Mouse (Mus musculus) cerebellum, adult 9-11 months (tissue): Measurements from ENCODE around the gene Gpr37l1.

Source experiments
- DNase-seq: peaks from one replicate; pipeline ENCODE4 v3.0.0; 2022

Gpr37l1 gene

DNA sequence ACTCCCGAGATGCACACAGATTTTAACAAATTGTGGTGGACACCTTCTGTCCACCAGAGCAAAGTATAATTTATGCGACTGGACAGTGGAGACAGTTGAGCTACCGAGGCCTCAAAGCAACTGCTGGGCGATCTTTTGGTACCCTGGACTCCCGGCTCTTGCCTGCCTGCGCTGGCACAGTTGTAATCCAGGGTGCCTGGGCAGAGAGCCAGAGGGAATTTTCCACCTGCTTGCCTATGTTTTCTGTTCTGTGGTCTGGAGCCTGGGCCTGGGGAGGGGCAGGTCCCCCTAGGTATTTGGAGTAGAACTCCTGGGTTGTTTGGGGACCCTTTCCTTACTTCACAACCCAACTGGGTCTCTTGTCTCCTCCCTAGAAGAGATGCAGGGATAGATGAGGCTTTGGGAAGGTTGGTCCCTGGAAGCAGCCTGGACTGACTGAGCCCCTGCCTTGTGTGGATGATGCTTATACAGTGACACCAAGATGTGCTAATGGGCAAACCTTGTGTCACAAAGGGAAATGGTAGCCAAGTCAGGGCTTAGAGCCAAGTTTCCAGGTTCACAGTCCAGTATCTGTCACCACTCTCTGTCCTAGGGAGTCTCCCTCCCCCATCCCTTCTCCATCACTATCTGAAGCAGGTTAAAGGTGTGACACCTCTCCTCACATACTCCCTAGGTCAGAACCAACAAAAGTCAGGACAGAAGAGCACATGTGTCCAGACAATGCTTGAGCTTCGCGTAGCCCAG is 14.6 kb upstream of the Gpr37l1 start:
- no peak for DNase-seq

DNA sequence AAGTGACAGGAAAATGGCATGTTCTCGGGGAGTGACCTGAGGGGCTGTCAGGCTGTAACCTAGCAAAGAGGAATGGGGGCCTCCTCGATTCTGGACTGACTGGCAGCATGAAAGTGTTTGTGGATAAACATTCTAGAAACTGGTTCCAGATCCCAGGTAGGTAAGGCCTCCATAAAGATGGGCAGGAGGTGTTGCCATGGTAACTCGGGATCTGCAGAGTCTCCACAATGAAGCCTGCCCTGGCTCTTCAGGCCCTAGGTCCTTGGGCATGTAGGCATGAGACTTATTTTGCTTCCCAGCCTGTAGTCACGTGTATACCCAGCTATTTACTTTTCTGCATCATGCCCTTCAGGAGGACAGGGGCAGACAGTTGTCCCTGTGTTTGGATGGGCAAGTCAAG is 13.8 kb upstream of the Gpr37l1 start:
- no peak for DNase-seq

DNA sequence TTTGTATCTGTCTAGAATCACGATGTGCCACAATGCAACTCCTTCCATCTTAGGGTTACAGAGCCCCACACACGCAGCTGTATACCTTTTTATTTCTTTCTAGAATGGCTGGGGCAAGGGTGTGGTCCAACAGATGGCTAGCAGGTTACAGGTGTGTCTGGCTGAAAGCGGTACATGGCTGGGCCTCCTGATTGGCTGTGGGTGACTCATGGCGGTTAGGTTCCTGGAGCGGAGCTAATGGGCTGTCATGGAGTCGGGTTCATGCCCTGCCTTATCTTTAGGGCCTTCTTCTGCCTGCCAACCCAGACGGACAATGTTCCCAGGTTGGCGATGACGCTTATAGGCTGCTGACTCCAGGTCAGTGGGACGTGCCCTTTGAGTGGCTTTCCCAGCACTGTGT is 13.3 kb upstream of the Gpr37l1 start:
- DNase-seq = no peak

DNA sequence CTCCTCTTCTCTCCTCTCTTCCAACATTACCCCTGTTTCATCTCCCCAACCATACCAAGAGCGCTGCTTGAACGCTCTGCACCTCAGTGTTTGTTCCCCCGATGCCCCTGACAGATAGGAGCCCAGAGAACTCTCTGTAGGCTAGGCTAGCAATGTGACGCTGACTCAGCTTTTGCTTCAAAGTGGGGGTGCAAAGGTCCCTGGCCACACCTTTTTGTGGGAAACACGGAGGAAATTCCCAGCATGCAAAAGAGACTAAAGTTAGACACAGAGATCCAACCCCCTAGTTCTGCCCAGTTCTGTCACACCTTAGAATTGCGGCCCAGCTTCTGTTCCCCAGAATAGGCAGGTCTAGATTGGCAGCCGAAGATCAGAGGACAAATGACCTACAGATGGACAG is 11.4 kb upstream of the Gpr37l1 start:
- no peak for DNase-seq

DNA sequence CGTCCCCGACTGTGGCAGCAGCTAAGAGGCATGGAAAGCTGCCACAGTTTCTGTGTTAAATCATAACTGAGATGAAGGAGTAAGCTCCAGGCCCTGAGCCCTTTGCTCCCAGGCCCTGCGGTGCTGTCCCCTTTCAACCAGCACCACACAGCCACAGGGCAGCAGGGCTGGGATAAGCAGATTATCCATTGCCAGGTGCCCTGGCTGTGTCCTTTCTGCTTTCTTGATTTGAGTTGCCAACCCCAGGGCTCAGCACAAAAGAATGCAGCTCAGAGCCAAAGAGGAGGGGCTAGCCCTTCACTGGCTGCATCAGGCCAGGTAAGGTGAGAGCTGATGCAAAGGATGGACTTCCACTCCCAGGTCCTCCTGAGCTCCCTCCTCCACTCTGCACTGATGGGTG is 10.2 kb upstream of the Gpr37l1 start:
- no peak for DNase-seq

DNA sequence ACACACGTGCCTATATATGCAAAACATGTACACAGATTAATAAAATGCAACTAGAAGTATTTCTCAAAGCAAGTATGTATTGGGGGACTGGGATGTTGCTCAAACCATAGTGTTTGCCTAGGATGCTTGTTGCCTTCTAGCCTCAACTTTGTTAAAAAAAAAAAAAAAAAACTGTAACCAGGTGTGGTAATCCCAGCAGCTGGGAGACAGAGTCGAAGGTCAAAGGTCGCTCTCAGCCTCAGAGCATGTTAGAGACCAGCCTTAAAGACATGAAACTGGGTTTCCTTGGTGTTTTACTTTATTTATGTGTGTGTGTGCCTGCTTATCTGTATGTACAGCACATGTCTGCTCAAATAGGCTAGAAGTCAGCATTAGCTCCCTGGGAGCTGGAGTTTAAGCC is 7.7 kb upstream of the Gpr37l1 start:
- no peak for DNase-seq

DNA sequence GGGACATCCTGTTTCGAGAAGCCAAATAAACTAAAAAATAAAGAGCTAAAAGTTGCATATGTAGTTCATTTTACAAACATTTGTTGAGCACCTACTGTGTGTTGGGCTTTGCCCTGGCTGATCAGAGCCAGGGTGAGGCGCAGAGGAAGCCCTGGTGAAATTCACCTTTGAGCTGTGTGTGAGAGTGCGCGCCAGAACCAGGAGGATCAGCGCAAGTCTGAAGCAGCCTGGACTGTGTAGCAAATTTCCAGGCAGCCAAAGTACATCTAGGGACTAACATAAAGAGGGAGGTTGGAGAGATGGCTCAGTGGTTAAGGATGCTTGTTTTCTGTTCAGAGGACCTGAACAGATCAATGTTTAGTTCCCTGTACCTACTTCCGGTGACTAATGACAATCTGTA is 5.8 kb upstream of the Gpr37l1 start:
- no peak for DNase-seq

DNA sequence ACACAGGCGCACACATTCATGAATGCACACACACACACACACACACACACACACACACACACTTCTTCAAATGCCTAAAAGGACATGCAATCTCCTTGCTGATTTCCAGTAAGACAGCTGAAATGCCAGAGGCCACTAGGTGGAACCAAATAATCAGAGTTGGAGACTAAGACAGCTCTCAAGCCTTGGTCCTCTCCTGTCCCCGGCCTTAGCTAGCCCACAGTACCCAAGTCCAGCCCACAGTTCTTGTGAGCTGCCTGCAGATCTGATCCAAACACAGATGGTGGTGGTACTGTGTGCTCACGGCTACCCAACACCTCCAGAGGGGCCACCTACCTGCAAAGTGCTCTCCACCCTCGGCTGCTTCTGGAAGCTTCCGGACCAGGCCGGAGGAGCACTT is 4.5 kb upstream of the Gpr37l1 start:
- DNase-seq = peak; percentile 61

DNA sequence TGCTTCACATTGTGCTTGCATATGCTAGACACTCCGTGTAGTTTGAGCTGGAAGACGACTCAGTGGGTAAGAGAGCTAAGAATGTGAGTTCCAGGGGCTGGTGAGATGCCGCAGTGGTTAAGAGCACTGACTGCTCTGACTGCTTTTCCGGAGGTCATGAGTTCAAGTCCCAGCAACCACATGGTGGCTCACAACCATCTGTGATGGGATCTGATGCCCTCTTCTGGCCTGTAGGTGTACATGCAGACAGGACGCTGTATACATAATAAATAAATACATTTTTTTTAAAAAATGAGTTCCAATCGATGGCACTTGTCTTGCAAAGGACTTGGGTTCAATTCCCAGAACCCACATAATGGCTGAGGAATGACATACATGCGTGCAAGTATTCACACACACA is 3.7 kb upstream of the Gpr37l1 start:
- DNase-seq = no peak

DNA sequence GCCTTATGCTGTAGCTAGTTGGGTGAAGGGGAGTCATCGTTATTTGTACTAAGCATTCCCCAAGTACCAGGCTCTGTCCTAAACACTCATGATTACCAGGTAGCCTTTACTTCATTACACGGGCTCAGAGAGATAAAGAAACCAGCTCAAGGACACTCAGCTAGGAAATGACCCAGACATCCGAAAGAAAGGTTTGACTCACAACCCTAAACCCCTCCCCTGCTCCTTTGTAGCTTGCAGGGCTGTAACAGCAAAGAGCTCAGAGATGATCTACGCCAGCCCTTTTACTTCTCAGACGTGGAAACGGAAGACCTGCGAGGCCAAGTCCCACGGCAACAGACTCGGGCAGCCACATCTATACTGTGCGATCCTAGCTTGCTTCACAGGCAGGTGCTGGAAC is 2.8 kb upstream of the Gpr37l1 start:
- DNase-seq = no peak

DNA sequence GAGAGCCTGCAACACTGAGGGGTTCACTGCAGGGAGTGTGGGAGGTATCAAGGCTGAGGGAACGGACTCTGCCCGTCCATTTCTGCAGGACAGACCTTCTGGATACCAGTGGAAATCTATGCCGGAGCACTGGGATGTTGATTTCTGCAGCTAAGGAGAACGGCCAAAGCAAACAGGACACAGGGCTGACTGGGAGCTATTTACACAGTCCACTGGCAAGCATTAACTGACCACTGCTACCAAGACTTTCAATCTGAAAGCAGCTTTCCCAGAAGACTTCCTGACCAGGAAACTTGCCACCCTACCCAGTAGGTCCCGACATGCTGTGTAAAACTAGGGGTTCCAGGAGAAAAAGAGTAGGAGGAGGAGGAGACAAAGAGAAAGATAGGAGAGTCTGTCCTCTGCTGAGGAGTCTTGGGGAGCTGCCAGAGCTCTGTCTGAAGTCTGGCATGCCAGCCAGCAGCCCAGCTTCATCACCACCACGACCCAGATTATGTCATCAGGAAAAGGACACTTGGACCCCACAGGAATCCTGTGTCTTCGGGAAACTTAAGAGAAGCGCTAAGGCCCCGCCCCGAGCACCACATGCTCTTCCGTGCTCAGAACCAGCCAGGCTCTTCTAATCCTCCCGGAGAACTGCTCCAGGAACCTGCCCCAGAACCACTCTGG is 2.2 kb upstream of the Gpr37l1 start:
- DNase-seq = no peak

DNA sequence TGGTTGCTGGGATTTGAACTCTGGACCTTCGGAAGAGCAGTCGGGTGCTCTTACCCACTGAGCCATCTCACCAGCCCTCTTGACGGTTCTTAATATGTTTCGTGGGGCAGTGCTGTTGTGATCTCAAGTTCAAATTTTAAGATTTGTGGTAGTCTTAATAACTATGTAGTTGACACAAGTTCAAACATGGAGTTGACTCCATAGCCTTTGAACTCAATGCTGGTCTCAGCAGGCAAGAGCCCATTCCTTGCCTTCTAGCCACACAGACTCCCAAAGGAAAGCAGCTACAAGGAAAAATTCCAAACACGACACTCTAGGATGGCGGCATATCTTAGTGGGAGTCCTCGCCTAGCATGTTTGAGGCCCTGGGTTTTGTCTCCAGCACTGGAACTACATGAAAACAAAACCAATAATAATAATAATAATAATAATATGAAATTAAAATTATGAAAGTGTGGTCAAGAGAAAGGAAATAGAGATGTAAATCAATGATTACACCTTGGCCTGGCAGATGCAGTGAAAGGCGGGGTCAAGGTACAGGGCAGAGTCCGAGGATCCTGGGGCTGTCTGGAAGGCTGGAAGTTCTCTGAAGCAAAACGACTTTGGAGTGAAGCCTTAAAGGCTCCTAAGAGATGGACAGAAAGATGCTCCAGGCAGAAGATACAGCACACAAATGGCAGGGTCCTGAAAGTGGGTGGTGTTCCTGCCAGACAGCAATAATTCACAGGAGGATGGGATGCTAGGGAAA is 1.1 kb upstream of the Gpr37l1 start:
- DNase-seq = no peak

DNA sequence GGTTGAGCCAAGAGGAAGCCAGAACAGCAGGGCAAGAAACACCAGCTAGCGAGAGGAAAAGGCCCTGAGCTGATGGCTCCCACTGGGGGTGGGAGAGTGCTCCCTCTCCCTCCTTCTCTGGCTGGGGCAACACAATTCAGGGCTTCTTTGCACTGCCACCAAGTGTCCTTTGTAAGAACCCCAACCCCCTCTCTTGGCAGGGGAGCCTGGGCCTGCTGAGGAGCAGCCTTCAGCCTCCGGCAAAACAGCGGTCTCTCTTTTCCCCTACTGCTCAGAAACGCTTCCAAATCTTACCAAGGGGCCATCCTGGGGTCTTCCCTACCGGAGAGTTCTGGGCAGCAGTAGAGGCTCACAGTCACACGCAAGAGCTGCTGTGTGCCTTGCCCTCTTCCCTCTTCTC is 4.8 kb downstream of the Gpr37l1 start:
- peak; percentile 59 for DNase-seq

DNA sequence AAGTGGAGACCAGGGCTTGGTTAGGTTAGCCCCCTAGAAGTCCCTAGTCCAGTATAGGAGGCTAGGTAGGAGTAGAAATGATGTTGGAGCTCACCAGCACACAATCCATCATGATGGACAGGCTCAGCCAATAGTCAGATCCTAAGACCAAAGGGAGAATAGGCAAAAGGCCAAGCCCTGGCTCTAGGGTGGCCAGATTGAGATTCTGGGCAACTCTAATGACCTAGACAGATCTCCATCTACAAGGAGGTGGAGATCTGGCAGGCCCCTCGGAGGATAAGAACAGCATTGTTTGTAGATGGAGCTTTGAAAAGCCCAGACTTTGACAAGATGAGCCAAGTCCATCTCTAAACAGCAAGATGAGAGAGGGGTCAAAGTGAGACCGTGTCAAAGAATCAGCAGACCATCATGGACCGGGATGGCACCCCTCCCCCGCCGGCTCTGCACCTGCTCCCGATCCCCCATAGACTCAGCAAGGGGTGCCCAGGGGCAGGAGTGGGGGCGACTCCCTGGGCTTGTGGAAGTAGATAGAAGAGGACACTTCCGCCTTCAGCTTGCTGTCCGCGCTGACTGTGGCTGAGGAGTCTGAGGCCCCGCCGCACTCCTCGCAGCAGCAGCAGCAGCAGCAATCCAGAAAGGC is 7.0 kb downstream of the Gpr37l1 start:
- no peak for DNase-seq

DNA sequence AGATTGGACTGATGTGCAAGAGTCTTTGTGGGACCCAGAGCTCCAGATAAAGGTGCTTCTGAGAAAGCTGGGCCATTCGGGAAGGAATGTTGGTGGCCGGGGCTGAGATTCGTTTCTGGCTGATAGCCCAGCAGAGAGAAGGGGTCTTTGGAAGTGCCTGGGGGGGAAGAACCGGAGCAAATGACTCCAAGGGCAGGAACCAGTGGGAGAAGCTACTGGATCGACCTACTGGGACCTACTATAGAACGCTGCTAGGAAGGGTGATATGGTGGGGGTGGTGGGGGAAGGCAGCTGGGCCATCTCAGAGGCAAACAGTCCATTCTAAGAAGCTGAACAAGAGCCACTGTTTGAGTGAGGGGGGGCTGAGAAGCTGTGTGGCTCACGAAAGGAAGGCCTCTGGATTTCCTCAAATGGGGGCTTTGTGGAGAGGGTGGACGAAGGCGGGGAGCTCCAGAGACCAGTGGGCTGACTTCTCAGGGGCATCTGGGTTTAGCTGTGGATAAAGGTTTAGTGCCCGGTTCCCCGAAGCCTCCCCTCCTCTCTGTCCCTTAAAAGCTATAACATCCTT is 7.8 kb downstream of the Gpr37l1 start:
- no peak for DNase-seq

DNA sequence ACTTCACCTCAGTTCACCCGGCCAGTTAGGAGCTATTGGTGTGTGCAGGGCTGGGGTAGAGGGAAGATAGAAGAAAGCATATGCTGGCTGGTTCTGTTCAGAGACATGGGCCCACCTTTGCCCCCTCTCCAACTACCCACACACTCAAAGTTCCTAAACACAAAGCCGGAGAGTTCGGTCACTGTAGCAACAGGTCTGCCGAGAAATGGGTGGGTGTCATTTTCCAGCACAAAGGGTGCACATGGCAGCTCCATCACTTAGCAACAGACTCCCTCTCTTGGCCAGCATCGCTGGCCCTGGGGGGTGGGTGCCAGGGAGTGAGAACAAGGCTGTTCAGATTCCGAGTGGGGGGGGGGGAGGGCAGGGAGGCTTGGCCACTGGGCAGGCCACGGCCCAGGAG is 8.4 kb downstream of the Gpr37l1 start:
- no peak for DNase-seq

DNA sequence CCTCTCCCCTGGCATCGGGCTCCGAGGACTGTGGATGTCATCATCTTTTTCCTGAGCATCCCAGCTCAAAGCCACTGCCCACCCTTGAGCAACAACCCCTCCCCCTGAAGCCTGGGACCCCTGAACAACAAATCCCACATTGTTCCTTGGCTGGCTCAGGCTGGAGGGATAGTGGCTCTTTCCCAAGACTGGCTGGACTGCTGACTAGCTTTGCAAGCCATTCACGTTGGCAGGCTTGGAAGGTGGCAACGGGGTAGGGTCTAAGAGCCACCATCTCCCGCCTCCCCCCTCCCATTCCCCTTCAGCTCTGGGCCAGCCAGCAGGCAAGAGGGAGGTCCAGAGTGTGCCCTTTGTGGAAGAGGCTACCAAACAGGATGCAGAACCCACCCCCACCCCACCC is 8.8 kb downstream of the Gpr37l1 start:
- DNase-seq = peak; percentile 65

DNA sequence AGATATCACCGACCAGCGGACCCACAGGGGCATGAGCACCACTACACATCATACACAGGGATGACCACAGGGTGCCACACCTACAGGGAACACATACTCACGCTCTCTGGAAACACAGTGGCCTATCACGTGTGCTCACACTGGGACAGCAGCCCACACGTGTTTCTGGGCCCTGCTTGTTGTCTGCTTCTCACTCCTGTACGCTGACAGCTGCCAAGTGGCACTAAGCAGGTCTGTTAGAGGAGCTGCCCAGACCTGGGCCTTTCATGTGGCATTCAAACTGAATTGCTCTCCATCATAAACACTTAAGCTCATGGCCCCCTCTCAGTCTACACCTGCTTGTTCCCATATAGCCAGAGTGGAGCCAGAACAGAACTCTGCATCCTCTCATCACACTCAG is 11.2 kb downstream of the Gpr37l1 start:
- no peak for DNase-seq

DNA sequence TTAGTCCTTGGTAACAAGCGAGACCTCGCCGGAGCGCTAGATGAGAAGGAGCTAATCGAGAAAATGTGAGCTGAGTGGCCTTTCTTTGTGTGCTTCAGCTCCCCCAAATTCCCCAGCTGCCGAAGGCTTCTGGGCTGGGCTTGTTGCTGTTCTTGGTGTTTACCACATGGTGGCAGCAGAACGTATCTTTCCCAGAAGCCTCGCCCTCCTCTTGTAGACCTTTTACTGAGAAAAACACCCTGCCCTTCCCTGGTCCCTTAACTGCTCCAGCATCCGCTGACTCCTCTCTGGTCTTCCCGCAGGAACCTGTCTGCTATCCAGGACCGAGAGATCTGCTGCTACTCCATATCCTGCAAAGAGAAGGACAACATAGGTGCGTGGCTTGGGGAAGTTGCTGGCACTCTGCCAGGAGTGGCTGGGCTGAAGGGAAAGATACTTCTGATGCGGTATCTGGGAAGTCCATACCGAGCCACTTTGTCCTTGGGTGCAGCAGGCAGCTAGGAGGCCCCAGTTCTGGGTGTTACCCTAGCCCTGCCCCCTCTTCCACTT is 13.0 kb downstream of the Gpr37l1 start:
- peak; percentile 86 for DNase-seq

DNA sequence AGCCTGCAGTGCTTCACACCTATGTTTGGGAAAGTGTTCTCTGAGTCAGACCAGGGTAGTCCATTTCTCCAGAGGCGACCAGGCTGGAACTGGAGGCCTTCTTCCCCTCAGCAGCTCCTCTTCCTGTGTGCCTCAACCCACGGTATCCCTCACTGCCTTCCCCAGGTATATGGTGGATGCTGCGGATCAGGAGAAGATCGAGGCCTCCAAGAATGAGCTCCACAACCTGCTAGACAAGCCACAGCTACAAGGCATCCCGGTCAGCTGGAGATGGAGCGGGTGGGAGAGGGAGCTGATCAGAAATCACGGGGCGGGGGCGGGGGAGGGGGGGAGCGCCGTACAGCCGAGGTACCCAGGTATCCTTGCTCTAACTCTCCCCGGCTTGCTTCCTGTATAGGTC is 13.5 kb downstream of the Gpr37l1 start:
- no peak for DNase-seq

DNA sequence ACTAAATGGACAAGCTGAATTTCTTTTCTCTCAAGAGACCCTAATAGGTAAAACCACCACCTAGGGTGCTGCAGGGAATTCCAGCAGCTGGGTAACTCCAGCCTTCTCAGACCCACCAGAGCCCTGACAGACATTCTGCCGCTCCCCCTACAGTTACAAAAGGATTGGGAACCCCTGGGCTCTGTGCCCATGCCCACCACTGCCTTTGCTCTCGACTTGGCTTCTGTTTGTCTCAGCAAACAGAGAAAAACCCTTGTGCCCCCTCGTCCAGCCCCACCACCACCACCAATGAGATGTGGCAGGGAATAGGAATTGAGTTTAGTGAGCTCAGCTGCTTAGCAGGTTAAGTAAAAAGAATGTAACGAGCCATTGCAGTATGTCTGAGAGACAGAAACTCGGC is 18.5 kb downstream of the Gpr37l1 start:
- no peak for DNase-seq

DNA sequence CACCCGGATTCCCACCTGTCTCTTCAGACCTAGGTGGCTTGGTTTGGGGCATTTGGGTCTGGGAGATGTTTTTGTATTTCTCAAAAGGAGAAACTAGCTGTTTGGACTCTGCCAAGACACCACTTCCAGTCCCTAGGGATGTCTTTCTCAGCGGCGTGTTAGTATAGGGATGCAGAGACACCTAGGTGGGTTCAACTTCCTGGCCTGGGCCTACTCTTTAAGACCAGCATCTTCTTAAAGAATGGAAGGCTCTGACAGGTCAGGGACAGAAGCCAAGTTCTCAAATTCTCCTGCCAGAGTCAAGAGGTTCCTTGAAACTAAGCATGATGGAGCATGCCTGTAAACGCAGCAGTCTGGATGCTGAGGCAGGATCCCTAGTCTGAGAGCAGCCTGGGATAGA is 19.0 kb downstream of the Gpr37l1 start:
- no peak for DNase-seq

DNA sequence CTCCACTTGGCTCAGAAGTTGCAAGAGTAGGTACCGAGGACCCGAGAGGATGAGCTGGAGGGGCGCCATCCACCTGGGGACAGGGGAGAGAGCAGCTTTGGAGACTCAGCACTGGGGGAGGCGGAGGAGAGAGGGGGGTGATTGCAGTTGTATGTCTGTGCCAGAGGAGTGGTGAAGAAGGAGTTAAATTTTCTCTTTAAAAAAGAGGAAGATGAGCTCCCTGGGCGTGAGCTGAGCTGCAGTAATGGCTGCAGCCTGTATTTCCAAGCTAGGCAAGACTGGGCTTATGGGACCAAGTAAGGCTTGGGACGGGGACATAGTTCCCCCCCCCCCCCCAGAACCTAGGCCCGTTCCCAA is 19.8 kb downstream of the Gpr37l1 start:
- DNase-seq = no peak
